Mouse (Mus musculus): ENCODE results near the gene Clasp1.

Gene Clasp1

DNA sequence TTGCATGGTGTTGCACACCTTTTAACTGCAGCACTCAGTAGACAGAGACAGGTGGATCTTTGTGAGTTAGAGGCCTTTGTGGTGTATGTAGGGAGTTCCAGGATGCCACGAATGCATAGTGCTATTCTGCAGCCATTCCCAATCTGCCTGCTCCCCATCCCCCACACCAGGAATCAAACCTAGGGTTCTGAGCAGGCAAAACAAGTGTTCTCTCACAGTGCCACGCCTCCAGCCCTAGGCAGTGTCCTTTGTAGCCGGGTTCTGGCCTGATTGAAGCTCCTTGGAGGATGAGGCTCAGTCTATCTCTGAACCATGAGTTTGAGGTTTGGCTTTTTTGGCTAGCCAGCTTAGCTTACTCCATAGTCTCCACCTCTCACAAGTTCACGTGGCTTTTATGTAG lies 256.8 kb downstream of the Clasp1 start:
- DNase-seq (ENCODE audit: extremely low read depth, low read depth, low spot score): no peak

DNA sequence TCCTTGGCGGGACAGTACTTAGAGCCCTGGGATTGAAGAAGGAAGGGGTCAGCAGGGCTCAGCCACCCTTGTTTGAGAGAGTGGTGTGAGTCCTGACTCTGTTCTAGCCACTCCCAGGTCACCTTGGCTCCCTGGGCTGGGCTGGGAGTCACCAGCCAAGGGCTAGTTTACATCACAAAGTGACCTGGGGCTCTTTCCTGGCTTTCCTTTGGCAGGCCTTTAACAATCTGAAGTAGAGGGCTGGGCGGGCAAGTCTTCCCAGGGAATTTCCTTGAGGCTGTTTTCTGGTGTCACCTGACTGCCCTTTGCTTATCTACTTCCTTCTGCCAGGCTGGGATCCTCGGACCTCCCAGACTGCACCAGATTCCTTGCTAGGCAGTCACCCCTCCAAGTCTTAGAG lies 259.2 kb downstream of the Clasp1 start:
- DNase-seq (ENCODE audit: extremely low read depth, low read depth, low spot score): no peak

DNA sequence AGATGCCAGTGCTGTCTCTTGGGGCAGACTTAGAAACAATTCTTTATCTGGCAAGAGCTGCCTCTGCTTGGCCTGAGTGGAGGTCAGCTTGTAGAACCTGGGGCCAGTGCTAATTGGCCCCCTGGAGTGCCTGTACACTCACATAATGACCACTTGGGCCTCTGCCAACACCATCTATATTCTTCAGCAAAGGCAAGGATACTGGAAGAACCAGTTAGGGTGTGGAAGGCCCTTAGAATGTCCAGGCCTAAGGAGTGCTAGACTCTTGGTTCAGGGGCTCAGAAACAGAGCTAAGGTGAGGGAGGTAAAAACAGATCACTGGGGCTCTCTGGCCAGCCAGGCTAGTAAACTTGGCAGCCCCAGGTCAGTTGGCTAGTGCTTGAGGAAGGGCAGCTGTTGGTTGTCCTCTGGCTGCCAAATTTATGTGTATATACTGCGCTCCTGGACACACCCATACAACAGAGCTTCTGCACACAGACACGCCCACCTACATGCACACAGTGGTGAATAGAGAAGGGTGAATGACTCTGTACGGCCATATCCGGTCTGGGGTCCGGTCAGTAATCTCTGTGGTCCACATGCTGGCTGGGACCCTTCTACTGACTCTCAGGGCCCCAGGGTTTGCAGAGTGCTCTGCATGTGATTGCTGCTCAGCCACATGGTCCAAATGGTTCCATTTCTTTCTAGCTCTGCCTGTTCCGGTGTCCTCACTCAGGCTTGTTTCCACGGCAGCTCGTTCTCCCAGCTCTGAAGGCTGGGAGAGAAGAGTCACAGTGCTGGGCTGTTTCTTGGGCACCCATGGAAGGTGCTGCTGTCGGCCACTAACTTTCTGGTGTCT lies 261.3 kb downstream of the Clasp1 start:
- no peak for DNase-seq (ENCODE audit: extremely low read depth, low read depth, low spot score)

DNA sequence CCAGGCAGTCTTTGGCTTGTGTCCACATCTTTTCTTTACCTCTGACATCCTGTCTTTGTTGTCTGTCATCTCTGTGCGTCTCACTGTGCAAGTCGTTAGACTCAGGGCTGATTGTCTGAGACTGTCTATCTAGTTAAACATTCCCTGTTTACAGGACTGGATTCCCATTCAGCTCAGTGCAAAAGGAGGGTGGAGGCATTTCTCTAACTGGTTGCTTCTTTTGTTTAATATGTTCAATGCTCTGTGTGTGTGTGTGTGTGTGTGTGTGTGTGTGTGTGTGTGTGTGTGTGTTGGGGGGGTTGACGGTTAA lies 261.9 kb downstream of the Clasp1 start:
- no peak for DNase-seq (ENCODE audit: extremely low read depth, low read depth, low spot score)

DNA sequence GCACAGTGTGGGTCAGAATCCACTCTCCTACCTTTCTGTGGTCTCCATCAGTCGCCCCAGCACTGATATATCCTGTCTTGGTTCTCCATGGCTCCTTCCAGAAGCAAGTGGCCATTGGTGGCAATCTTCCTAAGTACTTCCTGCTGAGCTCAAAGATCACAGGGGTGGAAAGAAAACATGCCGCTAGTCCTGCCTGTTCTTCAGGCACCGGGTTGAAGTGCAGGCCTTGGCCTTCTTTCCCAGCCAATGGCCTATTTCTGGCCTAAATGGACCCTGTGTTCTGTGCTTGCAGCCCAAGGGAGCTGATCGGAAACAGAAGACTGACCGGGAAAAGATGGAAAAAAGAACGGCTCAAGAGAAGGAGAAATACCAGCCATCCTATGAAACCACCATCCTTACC lies 269.9 kb downstream of the Clasp1 start:
- DNase-seq (ENCODE audit: extremely low read depth, low read depth, low spot score): no peak

DNA sequence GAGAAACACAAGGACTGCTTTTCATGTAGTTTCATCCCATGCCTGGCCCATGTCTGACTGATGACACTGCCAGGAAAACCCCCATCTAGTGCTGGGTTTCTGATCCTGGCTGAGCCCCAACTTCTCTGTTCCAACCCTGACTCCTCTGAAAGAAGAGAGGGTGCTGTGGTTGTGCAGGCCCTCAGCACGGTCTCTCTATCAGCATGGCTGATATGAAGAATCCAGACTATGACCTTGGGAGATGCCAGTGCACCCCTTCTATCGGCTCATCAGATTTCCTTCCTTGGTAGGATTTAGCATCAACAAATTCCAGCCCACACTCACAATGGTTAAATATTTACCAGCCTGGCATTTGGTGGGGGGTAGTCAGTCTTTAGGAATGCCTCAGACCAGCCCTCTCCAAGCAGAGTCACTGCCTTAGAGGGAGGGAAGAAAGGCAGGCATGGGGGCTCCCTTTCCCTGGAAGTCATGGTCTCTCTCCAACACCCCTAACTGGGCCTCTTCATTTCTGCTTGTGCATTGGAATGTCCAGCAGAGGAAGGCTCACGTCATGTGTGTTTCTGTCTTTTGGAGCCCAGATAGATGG lies 272.1 kb downstream of the Clasp1 start:
- no peak for DNase-seq (ENCODE audit: extremely low read depth, low read depth, low spot score)

All from fat pad, adult 2 months (tissue).